Mouse (Mus musculus) liver, embryonic 12.5 days (tissue): ENCODE data around the gene Glt6d1. TPM values are rescaled to one million over a fixed set of nuclear protein-coding genes. Genes with fewer than 3 reads are reported as not detected.
A peak's percentile ranks its signal among the peaks of the same experiment; 100 is the strongest.
"Not testable (repeated sequence)": the region's sequence is repeated elsewhere in the genome, so short reads cannot be mapped to it uniquely, and the experiment has no call there.

Experiments
- ATAC-seq: fragments of 200-750 bp; cut with Nextera tagmentation; 2 replicates; pipeline ENCODE4 v1.8.0; 2017; ENCODE audit warnings: moderate number of reproducible peaks, mild to moderate bottlenecking, moderate library complexity
- H3K27ac ChIP-seq: fragments of 300-500 bp; sonication (generic); 2 replicates; pipeline ENCODE4 v1.5.1; 2016; ENCODE audit warnings: mild to moderate bottlenecking
- H3K27me3 ChIP-seq: fragments of 300-500 bp; sonication (generic); replicated peaks from 2 replicates; pipeline ENCODE4 v1.6.1; 2016; ENCODE audit warnings: mild to moderate bottlenecking, moderate library complexity
- H3K36me3 ChIP-seq: fragments of 300-500 bp; sonication (generic); 2 replicates; pipeline ENCODE4 v1.6.1; 2016; ENCODE audit warnings: mild to moderate bottlenecking, moderate library complexity
- H3K4me1 ChIP-seq: fragments of 300-500 bp; sonication (generic); 2 replicates; pipeline ENCODE4 v1.6.1; 2016
- H3K4me2 ChIP-seq: fragments of 300-500 bp; sonication (generic); 2 replicates; pipeline ENCODE4 v1.6.1; 2016; ENCODE audit warnings: mild to moderate bottlenecking, moderate library complexity
- H3K4me3 ChIP-seq: fragments of 300-500 bp; sonication (generic); 2 replicates; pipeline ENCODE4 v1.5.1; 2016; ENCODE audit warnings: mild to moderate bottlenecking, moderate library complexity
- H3K9ac ChIP-seq: fragments of 300-500 bp; sonication (generic); 2 replicates; pipeline ENCODE4 v1.6.1; 2016; ENCODE audit warnings: mild to moderate bottlenecking, moderate library complexity
- H3K9me3 ChIP-seq: fragments of 300-500 bp; sonication (generic); replicated peaks from 2 replicates; pipeline ENCODE4 v1.6.1; 2016; ENCODE audit warnings: mild to moderate bottlenecking, moderate library complexity
- WGBS: fragments of 180-500 bp; shearing (Covaris S2); methylation state at CpG from one replicate; pipeline ENCODE4 v1.1.7; 2016; ENCODE audit not compliant: insufficient replicate concordance; 5-methylcytosine and 5-hydroxymethylcytosine counted together
- polyA plus RNA-seq: library from polyadenylated mRNA; unstranded; fragments of >200 nt; fragmentation: Nextera tagmentation; extraction: Ambion mirVana; gene quantifications from 2 replicates; pipeline ENCODE4 v1.2.1, GENCODE M21; 2016

Gene Glt6d1
- not detected in 2 replicates for polyA plus RNA-seq

DNA sequence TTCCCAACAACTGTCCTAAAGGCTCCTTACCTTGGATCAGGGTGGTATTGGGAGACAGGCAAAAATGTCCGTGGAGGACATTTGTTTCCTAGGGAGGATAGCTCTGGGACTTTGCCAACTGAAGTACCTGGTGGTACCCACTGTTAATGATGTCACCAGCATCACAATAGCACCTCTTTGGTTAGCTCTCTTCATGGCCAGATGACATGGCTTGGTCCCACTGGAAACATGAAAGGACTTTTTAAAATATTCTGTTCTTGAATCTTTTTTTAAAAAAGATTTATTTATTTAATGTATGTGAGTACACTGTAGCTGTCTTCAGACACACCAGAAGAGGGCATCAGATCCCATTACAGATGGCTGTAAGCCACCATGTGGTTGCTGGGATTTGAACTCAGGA is at the start of gene Glt6d1:
TSS of gene Glt6d1 (minus strand) at position 101 of the 400 bp plus-strand sequence.
- H3K9me3 ChIP-seq, H3K27me3 ChIP-seq, ATAC-seq, H3K27ac ChIP-seq, H3K36me3 ChIP-seq, H3K9ac ChIP-seq, H3K4me3 ChIP-seq, H3K4me2 ChIP-seq, H3K4me1 ChIP-seq: not testable (repeated sequence)
- 52% methylated on average over 1 of the region's 1 CpGs for WGBS

- 15% methylated on average over 4 of the region's 4 CpGs for WGBS
- Histone ChIP-seq H3K4me1 (peaks cover 6% of the 10 kb centered on the region; the same call in 1 of the 2 replicates), H3K27ac (no peak overlapping the region), H3K4me3 (no peak overlapping the region), H3K27me3 (peaks cover 73% of the 10 kb centered on the region), H3K36me3 (no peaks in the 10 kb centered on the region), H3K9me3 (no peaks in the 10 kb centered on the region), H3K9ac (no peak overlapping the region), H3K4me2 (no peak overlapping the region)
- ATAC-seq = no peak
Observed at GRCm38 (mm10) chr2:25865412-25865811, 49.8 kb upstream of the Glt6d1 start.

- WGBS = 8% methylated on average over 18 of the region's 18 CpGs
- Histone ChIP-seq H3K9ac (no peak overlapping the region), H3K27ac (no peak overlapping the region), H3K27me3 (peaks cover 73% of the 10 kb centered on the region), H3K4me3 (peak overlapping the region; percentile 43), H3K36me3 (no peaks in the 10 kb centered on the region), H3K4me2 (peak overlapping the region; percentile 74), H3K9me3 (no peaks in the 10 kb centered on the region), H3K4me1 (peaks cover 6% of the 10 kb centered on the region; the same call in 1 of the 2 replicates)
- no peak for ATAC-seq
Observed at GRCm38 (mm10) chr2:25864230-25864629, 48.6 kb upstream of the Glt6d1 start.

DNA sequence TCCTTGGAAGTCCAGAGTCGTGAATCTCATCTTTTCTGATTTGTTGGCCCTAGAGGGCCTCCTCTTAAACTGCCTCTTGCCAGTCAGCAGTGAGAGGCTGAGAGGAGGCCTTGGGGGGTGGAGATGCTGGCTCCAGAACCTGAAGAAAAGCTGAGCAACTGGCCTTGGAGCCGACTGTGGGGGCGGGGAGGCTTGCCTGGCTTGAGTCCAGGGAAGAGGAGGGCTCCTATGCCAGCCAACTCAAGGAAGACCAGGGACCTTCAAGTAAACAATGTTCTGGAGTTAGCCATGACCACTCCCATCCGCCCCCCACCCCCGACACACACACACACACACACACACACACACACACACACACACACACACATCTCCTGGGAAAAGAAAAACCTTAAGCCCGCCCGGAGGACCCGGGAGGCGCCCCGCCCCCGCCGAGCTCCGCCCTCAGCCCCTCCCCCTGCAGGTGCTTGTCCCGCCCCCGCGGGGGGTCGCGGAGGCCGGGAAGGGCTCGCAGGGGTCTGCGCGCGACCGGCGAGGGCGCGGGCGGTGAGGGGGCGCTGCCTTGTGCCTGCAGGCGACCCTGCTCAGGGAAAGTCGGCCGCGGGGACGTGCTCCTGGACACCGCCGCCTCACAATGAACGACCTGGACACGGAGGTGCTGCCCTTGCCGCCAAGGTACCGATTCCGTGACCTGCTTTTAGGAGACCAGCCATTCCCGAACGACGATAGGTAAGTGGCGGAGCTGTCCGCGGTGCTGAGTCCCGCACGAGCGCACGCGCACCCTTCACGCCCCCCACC is 47.9 kb upstream of the Glt6d1 start, which contains the start of gene Kcnt1:
TSS of gene Kcnt1 (plus strand) at position 398 of the 795 bp plus-strand sequence.
- H3K27ac ChIP-seq = no peak within 1 kb of the TSS
- H3K4me3 ChIP-seq = peak within 1 kb of the TSS; percentile 43
- peak within 1 kb of the TSS; percentile 74 for H3K4me2 ChIP-seq
- H3K27me3 ChIP-seq = peaks cover 69% of the 10 kb centered on the region
- WGBS = 2% methylated on average over 51 of the region's 53 CpGs
- H3K9me3 ChIP-seq = no peaks in the 10 kb centered on the region
- peaks cover 6% of the 10 kb centered on the region; the same call in 1 of the 2 replicates for H3K4me1 ChIP-seq
- ATAC-seq = no peak
- H3K9ac ChIP-seq = no peak within 1 kb of the TSS
- H3K36me3 ChIP-seq = no peaks in the 10 kb centered on the region

GRCm38 (mm10) chr2:25862696-25863270 is 47.1 kb upstream of the Glt6d1 start:
- no peak overlapping the region for H3K4me2 ChIP-seq
- WGBS = 54% methylated on average over 5 of the region's 5 CpGs
- no peaks in the 10 kb centered on the region for H3K9me3 ChIP-seq
- H3K27me3 ChIP-seq = peaks cover 62% of the 10 kb centered on the region
- no peaks in the 10 kb centered on the region for H3K36me3 ChIP-seq
- H3K27ac ChIP-seq = no peak overlapping the region
- H3K4me3 ChIP-seq = no peak overlapping the region
- peaks cover 6% of the 10 kb centered on the region; the same call in 1 of the 2 replicates for H3K4me1 ChIP-seq
- H3K9ac ChIP-seq = no peak overlapping the region
- no peak for ATAC-seq

GRCm38 (mm10) chr2:25862038-25862437 is 46.4 kb upstream of the Glt6d1 start:
- peaks cover 59% of the 10 kb centered on the region for H3K27me3 ChIP-seq
- WGBS = 50% methylated on average over 2 of the region's 2 CpGs
- no peak overlapping the region for H3K4me3 ChIP-seq
- H3K36me3 ChIP-seq = no peaks in the 10 kb centered on the region
- H3K9me3 ChIP-seq = no peaks in the 10 kb centered on the region
- H3K4me1 ChIP-seq = peaks cover 6% of the 10 kb centered on the region; the same call in 1 of the 2 replicates
- no peak overlapping the region for H3K9ac ChIP-seq
- no peak for ATAC-seq
- no peak overlapping the region for H3K27ac ChIP-seq
- H3K4me2 ChIP-seq = no peak overlapping the region

DNA sequence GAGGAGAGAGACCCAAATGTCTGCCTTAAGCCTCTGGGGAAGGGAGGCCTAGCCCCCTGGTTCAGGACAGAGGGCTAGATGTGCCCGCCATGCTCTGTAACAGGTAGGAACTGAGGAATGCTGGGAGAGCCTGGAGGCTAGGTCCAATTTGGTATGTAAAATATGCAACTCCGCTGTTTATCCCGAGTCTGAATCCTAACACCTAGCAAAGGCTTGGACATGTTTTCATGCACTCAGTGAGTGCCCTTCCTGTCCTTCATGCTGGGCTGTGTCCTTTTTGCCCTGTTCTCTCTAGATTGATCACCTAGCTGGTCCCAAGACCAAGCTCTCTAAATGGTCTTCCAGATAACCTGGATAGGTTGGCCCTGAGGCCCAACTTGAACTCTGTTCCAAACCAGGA is 44.2 kb upstream of the Glt6d1 start:
- peaks cover 37% of the 10 kb centered on the region for H3K27me3 ChIP-seq
- H3K36me3 ChIP-seq = no peaks in the 10 kb centered on the region
- no peaks in the 10 kb centered on the region for H3K9me3 ChIP-seq
- no peak overlapping the region for H3K9ac ChIP-seq
- no peak for ATAC-seq
- H3K4me2 ChIP-seq = no peak overlapping the region
- peaks cover 6% of the 10 kb centered on the region; the same call in 1 of the 2 replicates for H3K4me1 ChIP-seq
- no peak overlapping the region for H3K4me3 ChIP-seq
- no peak overlapping the region for H3K27ac ChIP-seq
- 52% methylated on average over 3 of the region's 3 CpGs for WGBS

GRCm38 (mm10) chr2:25853998-25854397 is 38.4 kb upstream of the Glt6d1 start:
- ATAC-seq = no peak
- no peak overlapping the region for H3K9ac ChIP-seq
- 0 out of 2 replicates have a peak, but pooled peaks cover 4% of the 10 kb centered on the region for H3K27me3 ChIP-seq
- 63% methylated on average over 5 of the region's 5 CpGs for WGBS
- H3K4me2 ChIP-seq = no peak overlapping the region
- no peak overlapping the region for H3K27ac ChIP-seq
- H3K4me3 ChIP-seq = no peak overlapping the region
- no peaks in the 10 kb centered on the region for H3K9me3 ChIP-seq
- H3K4me1 ChIP-seq = no peaks in the 10 kb centered on the region
- H3K36me3 ChIP-seq = no peaks in the 10 kb centered on the region

GRCm38 (mm10) chr2:25852626-25853025 is 37.0 kb upstream of the Glt6d1 start:
- Histone ChIP-seq H3K4me2 (no peak overlapping the region), H3K36me3 (no peaks in the 10 kb centered on the region), H3K4me1 (no peaks in the 10 kb centered on the region), H3K27ac (no peak overlapping the region), H3K27me3 (0 out of 2 replicates have a peak, but pooled peaks cover 4% of the 10 kb centered on the region), H3K4me3 (no peak overlapping the region), H3K9ac (no peak overlapping the region), H3K9me3 (no peaks in the 10 kb centered on the region)
- no peak for ATAC-seq
- 33% methylated on average over 3 of the region's 3 CpGs for WGBS

- ATAC-seq = no peak
- H3K27ac ChIP-seq = no peak overlapping the region
Observed at GRCm38 (mm10) chr2:25850330-25850729, 34.7 kb upstream of the Glt6d1 start.

GRCm38 (mm10) chr2:25847226-25847625 is 31.6 kb upstream of the Glt6d1 start, which contains the start of gene Sohlh1:
Gene Sohlh1, minus strand, starts transcription at chr2:25847248.
- 64% methylated on average over 12 of the region's 16 CpGs for WGBS
- Histone ChIP-seq H3K4me2 (no peak within 1 kb of the TSS), H3K4me3 (no peak within 1 kb of the TSS), H3K9ac (no peak within 1 kb of the TSS), H3K4me1 (no peaks in the 10 kb centered on the region), H3K27me3 (no peaks in the 10 kb centered on the region), H3K27ac (no peak within 1 kb of the TSS), H3K36me3 (no peaks in the 10 kb centered on the region), H3K9me3 (no peaks in the 10 kb centered on the region)
- ATAC-seq = no peak

More at GRCm38 (mm10) chr2:25850330-25850729, 34.7 kb upstream of the Glt6d1 start:
- WGBS = 14% methylated on average over 4 of the region's 4 CpGs
- Histone ChIP-seq H3K4me1 (no peaks in the 10 kb centered on the region), H3K9me3 (no peaks in the 10 kb centered on the region), H3K9ac (no peak overlapping the region), H3K4me2 (no peak overlapping the region), H3K27me3 (no peaks in the 10 kb centered on the region), H3K36me3 (no peaks in the 10 kb centered on the region), H3K4me3 (no peak overlapping the region)

DNA sequence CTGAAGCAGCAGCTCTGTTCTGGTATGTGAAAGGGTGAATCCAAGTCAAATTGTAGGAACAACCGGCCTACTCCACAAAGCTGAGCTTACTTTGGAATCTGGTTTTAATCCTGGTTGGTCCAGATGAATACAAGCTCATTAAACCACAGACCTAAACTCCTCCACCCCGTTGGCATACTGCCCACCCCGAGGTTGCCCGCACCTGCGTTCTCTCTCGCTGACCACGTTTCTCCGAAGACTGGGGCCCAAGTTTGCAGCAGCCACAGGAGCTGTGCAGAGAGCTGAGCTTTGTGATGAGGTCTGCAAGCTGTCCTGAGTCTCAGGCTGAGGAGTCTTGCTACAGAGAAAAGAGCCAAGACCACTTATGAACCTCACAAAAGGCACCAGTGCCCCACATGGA is 30.9 kb upstream of the Glt6d1 start:
- no peaks in the 10 kb centered on the region for H3K4me1 ChIP-seq
- H3K27ac ChIP-seq = no peak overlapping the region
- no peak overlapping the region for H3K4me3 ChIP-seq
- no peak overlapping the region for H3K4me2 ChIP-seq
- no peak overlapping the region for H3K9ac ChIP-seq
- no peaks in the 10 kb centered on the region for H3K9me3 ChIP-seq
- H3K36me3 ChIP-seq = no peaks in the 10 kb centered on the region
- no peaks in the 10 kb centered on the region for H3K27me3 ChIP-seq
- 65% methylated on average over 8 of the region's 8 CpGs for WGBS
- ATAC-seq = no peak
